Mouse (Mus musculus) limb, embryonic 14.5 days (tissue): ENCODE results near the gene Vcp. TPM values are rescaled to one million over a fixed set of nuclear protein-coding genes. Genes with fewer than 3 reads are reported as not detected.

Source experiments
- ATAC-seq: fragments of 200-750 bp; cut with Nextera tagmentation; 2 replicates; pipeline ENCODE4 v1.8.0; 2017; ENCODE audit warnings: low read depth, moderate number of reproducible peaks, moderate TSS enrichment; ENCODE audit not compliant: low FRiP score
- DNase-seq: peaks from one replicate; pipeline ENCODE4 v3.0.0-alpha.2; 2015; ENCODE audit warnings: low spot score
- H3K27ac ChIP-seq: fragments of 300-500 bp; sonication (generic); replicated peaks from 2 replicates; pipeline ENCODE4 v1.5.1; 2014; ENCODE audit warnings: low read depth, mild to moderate bottlenecking, low read length, moderate library complexity, mixed read lengths
- H3K27me3 ChIP-seq: fragments of 300-500 bp; sonication (generic); 2 replicates; pipeline ENCODE4 v1.6.1; 2014; ENCODE audit warnings: low read length, mixed read lengths; ENCODE audit not compliant: control insufficient read depth, insufficient read depth
- H3K36me3 ChIP-seq: fragments of 300-500 bp; sonication (generic); 2 replicates; pipeline ENCODE4 v1.6.1; 2014; ENCODE audit warnings: mild to moderate bottlenecking, low read length, moderate library complexity, mixed read lengths; ENCODE audit not compliant: control insufficient read depth, insufficient read depth
- H3K4me1 ChIP-seq: fragments of 300-500 bp; sonication (generic); 2 replicates; pipeline ENCODE4 v1.6.1; 2014; ENCODE audit warnings: antibody characterized with exemption, low read length, mixed read lengths; ENCODE audit not compliant: control insufficient read depth, insufficient read depth
- H3K4me2 ChIP-seq: fragments of 300-500 bp; sonication (generic); replicated peaks from 2 replicates; pipeline ENCODE4 v1.6.1; 2014; ENCODE audit warnings: low read depth, mild to moderate bottlenecking, low read length, moderate library complexity; ENCODE audit not compliant: severe bottlenecking
- H3K4me3 ChIP-seq: fragments of 300-500 bp; sonication (generic); replicated peaks from 2 replicates; pipeline ENCODE4 v1.5.1; 2014; ENCODE audit warnings: low read length
- H3K9ac ChIP-seq: fragments of 300-500 bp; sonication (generic); 2 replicates; pipeline ENCODE4 v1.6.1; 2014; ENCODE audit warnings: mild to moderate bottlenecking, low read depth, low read length, moderate library complexity; ENCODE audit not compliant: severe bottlenecking
- H3K9me3 ChIP-seq: fragments of 300-500 bp; sonication (generic); 2 replicates; pipeline ENCODE4 v1.6.1; 2016; ENCODE audit warnings: low read length; ENCODE audit not compliant: control insufficient read depth
- POLR2A ChIP-seq: fragments of 200-500 bp; IDR thresholded peaks from 2 replicates; pipeline ENCODE4 v1.8.0; 2012; ENCODE audit warnings: inconsistent platforms, mild to moderate bottlenecking, moderate library complexity, borderline replicate concordance; ENCODE audit not compliant: insufficient read depth, insufficient read length; ENCODE audit errors: extremely low read depth
- WGBS: fragments of 180-500 bp; shearing (Covaris S2); extraction: QIAGEN DNeasy Blood & Tissue Kit; methylation state at CpG from one replicate; pipeline ENCODE4 v1.1.7; 2014; 5-methylcytosine and 5-hydroxymethylcytosine counted together
- polyA plus RNA-seq, 2 experiments: library from polyadenylated mRNA; depleted of rRNA in 1 of 2; stranded (reverse) in 1 of 2; unstranded in 1 of 2; fragments of >200 nt; fragmentation: Nextera tagmentation in 1 of 2; extraction: Ambion mirVana in 1 of 2; gene quantifications; 2 replicates each; pipeline versions ENCODE4 v1.2.1 to v1.2.3; 2012 to 2014

Gene Vcp
- polyA plus RNA-seq, 2 experiments = 248 to 468 TPM

DNA sequence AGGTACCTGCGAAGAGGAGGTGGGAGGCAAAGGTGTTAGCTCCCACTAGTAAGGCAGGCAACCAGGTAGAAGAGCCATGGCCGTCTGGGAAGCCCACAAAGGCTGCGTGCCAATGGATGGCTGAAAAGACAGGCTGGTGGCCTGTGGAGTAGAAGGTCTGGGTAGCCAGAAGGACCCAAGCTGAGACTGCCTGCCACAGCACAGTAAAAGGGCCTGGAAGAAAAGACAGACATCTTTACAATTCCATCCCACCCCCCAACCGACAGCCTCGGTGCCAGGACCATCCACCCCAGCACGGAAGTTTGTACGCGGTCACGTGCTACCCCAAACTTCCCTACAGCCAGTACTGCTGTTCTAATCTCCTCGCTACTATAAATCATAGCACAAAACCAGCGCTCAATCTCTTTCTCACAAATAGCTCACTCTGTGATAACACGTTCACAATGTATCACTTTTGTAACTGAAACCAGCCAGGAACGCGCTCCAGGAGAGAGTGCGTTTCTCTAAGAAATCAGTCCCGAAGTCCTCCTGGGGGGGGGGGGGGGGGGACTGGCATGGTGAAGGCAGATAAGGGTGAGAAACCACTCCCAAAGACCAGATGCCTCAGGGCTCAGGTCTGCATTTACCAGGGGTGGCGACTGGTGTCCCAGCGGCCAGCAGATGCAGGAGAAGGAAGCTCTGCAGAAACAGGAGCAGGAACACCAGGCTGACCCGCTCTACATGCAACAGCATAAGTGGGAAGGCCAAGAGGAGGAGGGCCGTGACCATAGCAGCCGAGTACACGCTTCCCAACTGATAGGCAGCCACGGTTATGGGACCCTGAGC is 19.5 kb upstream of the Vcp start:
- Histone ChIP-seq H3K9ac (no peak overlapping the region), H3K9me3 (no peaks in the 10 kb centered on the region), H3K27ac (no peak overlapping the region), H3K4me1 (peaks cover 5% of the 10 kb centered on the region; the same call in 1 of the 2 replicates), H3K27me3 (no peaks in the 10 kb centered on the region), H3K36me3 (peaks cover 72% of the 10 kb centered on the region), H3K4me2 (no peak overlapping the region), H3K4me3 (no peak overlapping the region)
- DNase-seq = no peak
- WGBS = 92% methylated on average over 23 of the region's 23 CpGs
- ATAC-seq = no peak
- no peak for TF ChIP-seq POLR2A

DNA sequence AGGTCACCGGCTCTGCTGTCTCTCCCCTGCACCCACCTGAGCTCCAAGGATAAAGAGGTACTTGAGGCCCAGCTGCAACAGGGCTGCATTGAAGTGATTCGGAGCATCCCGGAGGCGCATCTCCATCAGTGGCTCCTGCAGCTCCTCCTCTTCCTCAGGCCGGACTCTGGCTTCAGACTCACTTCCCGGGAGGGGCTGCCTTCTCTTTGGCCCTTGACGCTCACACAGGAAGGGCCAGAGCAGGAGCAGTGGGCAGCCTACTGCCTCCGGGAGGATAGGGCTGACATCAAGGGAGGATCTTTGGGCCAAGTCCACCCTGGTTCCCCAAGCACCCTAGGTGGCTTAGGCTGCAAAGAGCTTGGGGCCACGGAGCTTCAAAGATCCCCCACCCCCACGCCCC is 18.9 kb upstream of the Vcp start:
- no peak overlapping the region for H3K4me3 ChIP-seq
- H3K9me3 ChIP-seq = no peaks in the 10 kb centered on the region
- ATAC-seq = no peak
- H3K27me3 ChIP-seq = no peaks in the 10 kb centered on the region
- no peak for TF ChIP-seq POLR2A
- WGBS = 90% methylated on average over 10 of the region's 10 CpGs
- no peak for DNase-seq
- peaks cover 72% of the 10 kb centered on the region for H3K36me3 ChIP-seq
- no peak overlapping the region for H3K27ac ChIP-seq
- H3K4me1 ChIP-seq = no peaks in the 10 kb centered on the region
- no peak overlapping the region for H3K9ac ChIP-seq
- no peak overlapping the region for H3K4me2 ChIP-seq

DNA sequence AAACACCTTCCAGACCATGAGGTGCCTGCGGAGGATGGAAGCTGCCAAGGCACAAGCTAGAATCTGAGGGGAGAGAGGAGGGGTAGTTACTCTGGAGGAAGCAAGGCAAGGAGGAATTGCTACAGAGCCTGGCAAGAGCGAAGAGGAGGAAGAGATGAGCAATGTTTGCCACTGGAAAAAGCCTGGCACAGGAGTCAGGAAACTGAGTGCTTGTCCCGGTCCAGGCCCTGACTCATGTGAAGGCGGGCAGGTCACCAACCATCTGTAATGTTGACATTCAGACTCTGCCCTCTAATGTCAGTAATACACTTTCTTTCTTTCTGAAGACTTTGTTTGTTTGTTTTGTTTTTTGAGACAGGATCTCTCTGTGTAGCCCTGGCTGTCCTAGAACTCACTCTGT is 17.8 kb upstream of the Vcp start:
- H3K4me1 ChIP-seq = no peaks in the 10 kb centered on the region
- no peak for TF ChIP-seq POLR2A
- no peaks in the 10 kb centered on the region for H3K27me3 ChIP-seq
- no peak overlapping the region for H3K4me2 ChIP-seq
- WGBS = 100% methylated on average over 4 of the region's 4 CpGs
- no peak overlapping the region for H3K4me3 ChIP-seq
- H3K27ac ChIP-seq = no peak overlapping the region
- peaks cover 63% of the 10 kb centered on the region for H3K36me3 ChIP-seq
- ATAC-seq (no peak), DNase-seq (no peak)
- H3K9ac ChIP-seq = no peak overlapping the region
- no peaks in the 10 kb centered on the region for H3K9me3 ChIP-seq

DNA sequence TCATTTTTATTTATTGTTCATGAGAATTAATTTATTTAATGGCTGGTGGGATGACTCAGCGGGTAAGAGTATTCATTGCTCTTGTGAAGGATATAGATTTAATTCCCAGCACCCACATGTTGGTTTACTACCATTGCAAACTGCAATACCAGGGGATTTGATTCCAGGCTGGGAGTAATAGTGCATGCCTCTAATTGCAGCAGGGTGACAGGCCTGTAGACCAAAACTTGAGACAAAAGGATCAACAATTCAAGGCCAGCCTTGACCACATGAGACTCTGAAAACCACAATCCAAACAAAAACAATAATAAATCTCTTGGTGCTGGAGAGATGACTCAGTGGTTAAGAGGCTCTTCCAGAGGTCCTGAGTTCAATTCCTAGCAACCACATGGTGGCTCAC is 11.8 kb upstream of the Vcp start:
- Histone ChIP-seq H3K9me3 (no peaks in the 10 kb centered on the region), H3K36me3 (peaks cover 7% of the 10 kb centered on the region; the same call in 1 of the 2 replicates), H3K9ac (no peak overlapping the region), H3K27me3 (no peaks in the 10 kb centered on the region), H3K4me3 (no peak overlapping the region), H3K27ac (no peak overlapping the region), H3K4me2 (no peak overlapping the region), H3K4me1 (peaks cover 5% of the 10 kb centered on the region)
- TF ChIP-seq POLR2A = no peak
- 98% methylated on average over 1 of the region's 1 CpGs for WGBS
- DNase-seq (no peak), ATAC-seq (no peak)

DNA sequence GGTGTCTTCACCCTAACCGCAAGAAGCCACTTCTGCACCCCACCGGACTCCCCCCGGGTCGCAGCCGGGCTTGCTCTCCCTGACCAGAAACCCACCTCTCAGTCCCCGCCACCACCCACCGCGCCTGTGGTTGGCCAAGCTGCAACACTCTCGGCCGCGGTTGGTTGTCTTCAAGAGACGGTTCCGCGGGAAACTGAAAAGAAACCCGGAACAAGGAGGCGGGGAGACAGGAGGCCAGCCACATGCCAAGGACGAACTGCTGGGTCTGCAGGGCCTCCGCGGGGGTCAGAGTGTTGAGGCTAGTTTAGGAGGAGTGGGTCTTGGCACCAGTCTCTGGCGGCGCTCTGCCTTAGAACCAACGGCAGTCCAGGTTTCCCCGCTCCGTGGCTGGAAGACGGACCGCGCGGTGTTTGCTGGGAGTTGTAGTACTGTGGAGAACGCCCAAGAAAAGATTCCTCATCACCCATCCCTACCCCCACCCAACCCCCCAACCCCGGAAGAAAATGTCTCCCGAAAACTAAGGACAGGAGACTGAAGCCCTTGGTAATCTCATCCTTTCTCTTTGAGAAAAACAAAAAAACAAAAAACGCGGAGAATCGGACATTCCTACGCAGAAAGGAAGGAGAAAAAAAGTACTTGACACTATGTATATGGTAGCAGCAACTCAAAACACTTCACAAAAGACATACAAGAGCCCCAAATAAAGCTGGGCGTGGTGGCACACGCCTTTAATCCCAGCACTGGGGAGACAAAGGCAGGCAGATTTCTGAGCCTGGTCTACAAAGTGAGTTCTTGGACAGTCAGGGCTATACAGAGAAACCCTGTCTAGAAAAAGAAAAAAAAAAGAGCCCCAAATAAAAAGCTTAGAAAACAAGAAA is 10.1 kb upstream of the Vcp start, which contains the start of gene Fancg:
Gene Fancg, minus strand, starts transcription at position 346 of the 878 bp plus-strand sequence.
- DNase-seq (peak; percentile 90), ATAC-seq (peak; percentile 91)
- H3K4me1 ChIP-seq = peaks cover 5% of the 10 kb centered on the region
- H3K27ac ChIP-seq = peak within 1 kb of the TSS; percentile 28; the same call in 1 of the 2 replicates
- H3K4me3 ChIP-seq = peak within 1 kb of the TSS; percentile 74
- H3K4me2 ChIP-seq = peak within 1 kb of the TSS; percentile 83
- H3K9ac ChIP-seq = peak within 1 kb of the TSS; percentile 61
- no peaks in the 10 kb centered on the region for H3K36me3 ChIP-seq
- H3K9me3 ChIP-seq = no peaks in the 10 kb centered on the region
- H3K27me3 ChIP-seq = no peaks in the 10 kb centered on the region
- 1% methylated on average over 37 of the region's 37 CpGs for WGBS
- TF ChIP-seq POLR2A = 0 out of 2 replicates have a peak, but pooled peaks have one; percentile 16
